Mouse (Mus musculus): Measurements from ENCODE around the gene Hoxb6.

DNA sequence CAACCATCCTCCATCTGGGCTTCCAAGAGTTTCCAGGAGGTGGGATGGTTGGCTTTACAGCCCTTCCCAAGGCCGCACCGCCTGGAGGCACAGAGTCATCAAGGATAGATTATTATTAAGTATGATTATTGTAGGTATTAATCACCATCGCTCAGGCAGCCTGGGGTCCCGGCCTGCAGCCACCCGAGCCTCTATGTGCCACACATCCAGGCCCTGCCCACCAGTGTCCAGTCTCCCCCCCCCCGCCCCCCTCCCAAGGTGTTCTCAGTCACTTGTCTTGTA, 52.5 kb downstream of the Hoxb6 start:
- TF ChIP-seq POLR2A (IDR thresholded peaks at IDR 0.05; ENCODE audit: borderline replicate concordance, control insufficient read depth, low read depth, low read length): no peak
- TF ChIP-seq CTCF (IDR thresholded peaks at IDR 0.05; ENCODE audit: control insufficient read depth, insufficient read depth, low read length): no peak
